ENCODE assay signal across 8 mouse cellular contexts in genomic region chr15:78527973-78528372, GRCm38 (mm10). TPM values are rescaled to one million over a fixed set of nuclear protein-coding genes. Genes with fewer than 3 reads are reported as not detected.
DNase-seq lines count a peak whose midpoint lies in the region; ATAC-seq and TF ChIP-seq lines count a peak whose summit lies in the region.

No protein-coding gene starts in this region.

- H3K4me3 ChIP-seq in liver, postnatal 0 days (ENCODE audit: low read depth, low read length) = no peak overlapping the region
- 0 out of 4 replicates have a peak overlapping the region, but pooled peaks of 1 of the 2 experiments have one; percentile 19 for H3K4me3 ChIP-seq in MEL (ENCODE audit: control insufficient read depth in 1 of 2, insufficient read depth in 1 of 2, low read depth in 2 of 2, low read length in 2 of 2)
- no peak overlapping the region for H3K4me3 ChIP-seq in kidney, postnatal 0 days (replicated peaks; ENCODE audit: low read depth, low read length)

- no peak for TF ChIP-seq POLR2A in MEL (IDR thresholded peaks at IDR 0.05; ENCODE audit: control insufficient read depth in 1 of 2, insufficient read depth in 1 of 2, low read depth in 1 of 2, low read length in 2 of 2, poor library complexity in 1 of 2)

- no peak overlapping the region for H3K9ac ChIP-seq in liver, postnatal 0 days (replicated peaks)
- no peak overlapping the region for H3K9ac ChIP-seq in MEL (ENCODE audit: control insufficient read depth, low read depth, low read length, poor library complexity, severe bottlenecking)
- H3K9ac ChIP-seq in kidney, postnatal 0 days (ENCODE audit: low read depth, low read length) = no peak overlapping the region

- no peak for TF ChIP-seq RAD21 in MEL (IDR thresholded peaks at IDR 0.05; ENCODE audit: low read depth, low read length)

- DNase-seq in liver, postnatal 0 days = no peak
- DNase-seq in liver = no peak
- DNase-seq in MEL (ENCODE audit: low read depth, low spot score) = peak; percentile 58
- peak; percentile 65 to 80 for DNase-seq in heart, adult 9 months (ENCODE audit: low spot score in 2 of 2)
- no peak for DNase-seq in kidney, postnatal 0 days (ENCODE audit: low spot score)
- DNase-seq in naive thymus-derived CD4-positive, alpha-beta T cell, adult 2 months (ENCODE audit: low read depth) = peak; percentile 74
- no peak for DNase-seq in embryo, embryonic 10 days (ENCODE audit: low spot score)

- peaks cover 22% of the 10 kb centered on the region for H3K4me1 ChIP-seq in liver, postnatal 0 days (ENCODE audit: insufficient read depth)
- no peaks in the 10 kb centered on the region; a peak in 1 of 4 replicates for H3K4me1 ChIP-seq in MEL (ENCODE audit: control insufficient read depth in 1 of 2, insufficient read depth in 2 of 2, low read length in 2 of 2)
- H3K4me1 ChIP-seq in kidney, postnatal 0 days (replicated peaks; ENCODE audit: insufficient read depth, low read length) = peaks cover 30% of the 10 kb centered on the region

- no peaks in the 10 kb centered on the region for H3K36me3 ChIP-seq in liver, postnatal 0 days (replicated peaks; ENCODE audit: insufficient read depth, low read length)
- peaks cover 0 to 3% of the 10 kb centered on the region in 2 experiments; a peak in 1 of 4 replicates for H3K36me3 ChIP-seq in MEL (ENCODE audit: control insufficient read depth in 1 of 2, insufficient read depth in 2 of 2, low read length in 2 of 2)
- no peaks in the 10 kb centered on the region for H3K36me3 ChIP-seq in kidney, postnatal 0 days (ENCODE audit: insufficient read depth, low read length)

- no peaks in the 10 kb centered on the region for H3K79me2 ChIP-seq in MEL (ENCODE audit: control insufficient read depth, insufficient read depth, low read length, poor library complexity)

- H3K27ac ChIP-seq in liver, postnatal 0 days (ENCODE audit: low read depth) = no peak overlapping the region
- H3K27ac ChIP-seq in MEL (ENCODE audit: control insufficient read depth, low read depth, low read length) = no peak overlapping the region
- no peak overlapping the region for H3K27ac ChIP-seq in kidney, postnatal 0 days

- no peak for TF ChIP-seq CTCF in liver, postnatal 0 days (IDR thresholded peaks at IDR 0.05; ENCODE audit: low read depth)
- TF ChIP-seq CTCF in MEL (IDR thresholded peaks at IDR 0.05 in 2 of 3, conservative IDR thresholded peaks at IDR 0.05 in 1 of 3; ENCODE audit: control insufficient read depth in 1 of 3, insufficient read depth in 1 of 3, low read depth in 2 of 3, low read length in 3 of 3, poor library complexity in 1 of 3, severe bottlenecking in 1 of 3) = no peak
- TF ChIP-seq CTCF in kidney, postnatal 0 days (IDR thresholded peaks at IDR 0.05; ENCODE audit: low read depth) = no peak

- ATAC-seq in liver, postnatal 0 days = no peak
- no peak for ATAC-seq in kidney, postnatal 0 days (replicated peaks; ENCODE audit: low FRiP score, low read depth)
- no peak for ATAC-seq in megakaryocyte progenitor cell, adult 5-6 weeks (replicated peaks; ENCODE audit: poor library complexity)

- no peaks in the 10 kb centered on the region for H3K27me3 ChIP-seq in liver, postnatal 0 days (ENCODE audit: insufficient read depth, low read length)
- H3K27me3 ChIP-seq in MEL (ENCODE audit: control insufficient read depth in 1 of 2, insufficient read depth in 2 of 2, low read length in 2 of 2) = peaks cover 1 to 2% of the 10 kb centered on the region in 2 experiments; a peak in 2 of 4 replicates
- no peaks in the 10 kb centered on the region for H3K27me3 ChIP-seq in kidney, postnatal 0 days (ENCODE audit: insufficient read depth, low read length)

- 46% methylated on average over 7 of the region's 7 CpGs for WGBS in liver, postnatal 0 days (ENCODE audit: insufficient replicate concordance)
- WGBS in kidney, postnatal 0 days = 61% methylated on average over 7 of the region's 7 CpGs

- TF ChIP-seq EP300 in liver, postnatal 0 days (IDR thresholded peaks at IDR 0.05; ENCODE audit: low read depth) = no peak
- no peak for TF ChIP-seq EP300 in MEL (IDR thresholded peaks at IDR 0.05; ENCODE audit: low read depth in 1 of 2, low read length in 2 of 2)

- H3K9me3 ChIP-seq in liver, postnatal 0 days (ENCODE audit: low read length) = no peaks in the 10 kb centered on the region
- no peaks in the 10 kb centered on the region for H3K9me3 ChIP-seq in MEL (replicated peaks; ENCODE audit: insufficient read depth, low read length)
- no peaks in the 10 kb centered on the region for H3K9me3 ChIP-seq in kidney, postnatal 0 days (replicated peaks; ENCODE audit: low read length)

- peak overlapping the region; percentile 68; the same call in 1 of the 2 replicates for H3K4me2 ChIP-seq in liver, postnatal 0 days (ENCODE audit: low read depth, low read length)
- peak overlapping the region; percentile 11; the same call in 1 of the 2 replicates for H3K4me2 ChIP-seq in kidney, postnatal 0 days (ENCODE audit: low read length)

TF ChIP-seq in MEL, 35 proteins besides CTCF, POLR2A, EP300 and RAD21:
- TF ChIP-seq JUND (IDR thresholded peaks at IDR 0.05; ENCODE audit: low read depth, low read length) = no peak
- TF ChIP-seq MAX (IDR thresholded peaks at IDR 0.05; ENCODE audit: low read length) = no peak
- TF ChIP-seq MYC (IDR thresholded peaks at IDR 0.05; ENCODE audit: low read depth, low read length) = no peak
- no peak for TF ChIP-seq ZKSCAN1 (IDR thresholded peaks at IDR 0.05; ENCODE audit: low read depth, low read length)
- TF ChIP-seq GABPA (IDR thresholded peaks at IDR 0.05; ENCODE audit: low read depth, low read length) = no peak
- no peak for TF ChIP-seq MEF2A (IDR thresholded peaks at IDR 0.05; ENCODE audit: extremely low read depth, insufficient replicate concordance, low read depth, low read length, poor library complexity, severe bottlenecking)
- no peak for TF ChIP-seq MXI1 (IDR thresholded peaks at IDR 0.05; ENCODE audit: low read depth, low read length)
- TF ChIP-seq SIN3A (IDR thresholded peaks at IDR 0.05; ENCODE audit: low read length) = no peak
- no peak for TF ChIP-seq TBP (IDR thresholded peaks at IDR 0.05; ENCODE audit: low read depth, low read length)
- TF ChIP-seq HCFC1 (IDR thresholded peaks at IDR 0.05; ENCODE audit: low read depth, low read length) = no peak
- TF ChIP-seq RCOR1 (IDR thresholded peaks at IDR 0.05; ENCODE audit: low read depth, low read length) = no peak
- no peak for TF ChIP-seq E2F4 (IDR thresholded peaks at IDR 0.05; ENCODE audit: borderline replicate concordance, low read depth, low read length)
- no peak for TF ChIP-seq UBTF (IDR thresholded peaks at IDR 0.05; ENCODE audit: borderline replicate concordance, insufficient read depth, low read depth, low read length)
- TF ChIP-seq ELF1 (IDR thresholded peaks at IDR 0.05; ENCODE audit: low read depth, low read length) = no peak
- no peak for TF ChIP-seq SMC3 (IDR thresholded peaks at IDR 0.05; ENCODE audit: low read depth, low read length)

RNA-seq across cellular contexts. Expression of gene C1qtnf6, which starts 3.2 kb away (rescaled TPM):
- 4.3 and 4.4 TPM in 2 replicates for polyA plus RNA-seq in liver, postnatal 0 days (2015; fragmentation: Nextera tagmentation; extraction: Ambion mirVana)
- total RNA-seq in MEL (2012; rRNA removed) = 0.15 and 0.20 TPM in 2 replicates
- 1 to 10 TPM in 1 of 2 experiments, not detected in 1; 1.3 TPM for polyA plus RNA-seq in MEL (2012; ENCODE audit: insufficient read depth in 1 of 2, insufficient read length in 2 of 2, low read depth in 1 of 2, low replicate concordance in 2 of 2, missing spikeins in 1 of 2)
- polyA plus RNA-seq in kidney, postnatal 0 days (2015; fragmentation: Nextera tagmentation; extraction: Ambion mirVana) = 28.2 and 28.4 TPM in 2 replicates
- total RNA-seq in megakaryocyte progenitor cell, adult 5-6 weeks (2015) = 4.8 and 5.3 TPM in 2 replicates
- total RNA-seq in megakaryocyte progenitor cell, adult 5-6 weeks (2017) = 0.30 and 0.46 TPM in 2 replicates

RNA-seq across cellular contexts. Expression of gene Sstr3, which starts 16.5 kb away (rescaled TPM):
- not detected in 2 replicates for polyA plus RNA-seq in liver, postnatal 0 days (2015; fragmentation: Nextera tagmentation; extraction: Ambion mirVana)
- not detected in 2 replicates for total RNA-seq in MEL (2012; rRNA removed)
- polyA plus RNA-seq in MEL (2012; ENCODE audit: insufficient read depth in 1 of 2, insufficient read length in 2 of 2, low read depth in 1 of 2, low replicate concordance in 2 of 2, missing spikeins in 1 of 2) = not detected
- polyA plus RNA-seq in kidney, postnatal 0 days (2015; fragmentation: Nextera tagmentation; extraction: Ambion mirVana) = 0.17 and 0.28 TPM in 2 replicates
- total RNA-seq in megakaryocyte progenitor cell, adult 5-6 weeks (2015) = not detected in 2 replicates
- not detected in 2 replicates for total RNA-seq in megakaryocyte progenitor cell, adult 5-6 weeks (2017)

RNA-seq across cellular contexts. Expression of gene Il2rb, which starts 32.9 kb away (rescaled TPM):
- polyA plus RNA-seq in liver, postnatal 0 days (2015; fragmentation: Nextera tagmentation; extraction: Ambion mirVana) = 2.0 and 2.1 TPM in 2 replicates
- 0.04 TPM in 1 of 2 replicates, not detected in the other for total RNA-seq in MEL (2012; rRNA removed)
- not detected for polyA plus RNA-seq in MEL (2012; ENCODE audit: insufficient read depth in 1 of 2, insufficient read length in 2 of 2, low read depth in 1 of 2, low replicate concordance in 2 of 2, missing spikeins in 1 of 2)
- polyA plus RNA-seq in kidney, postnatal 0 days (2015; fragmentation: Nextera tagmentation; extraction: Ambion mirVana) = 0.55 and 1.1 TPM in 2 replicates
- 0.54 TPM in 2 replicates for total RNA-seq in megakaryocyte progenitor cell, adult 5-6 weeks (2015)
- total RNA-seq in megakaryocyte progenitor cell, adult 5-6 weeks (2017) = 0.04 and 0.10 TPM in 2 replicates

RNA-seq across cellular contexts. Expression of gene Rac2, which starts 44.6 kb away (rescaled TPM):
- polyA plus RNA-seq in liver, postnatal 0 days (2015; fragmentation: Nextera tagmentation; extraction: Ambion mirVana) = 120 and 127 TPM in 2 replicates
- total RNA-seq in MEL (2012; rRNA removed) = 257 and 268 TPM in 2 replicates
- 100 to 1,000 TPM; 772 to 881 TPM for polyA plus RNA-seq in MEL (2012; ENCODE audit: insufficient read depth in 1 of 2, insufficient read length in 2 of 2, low read depth in 1 of 2, low replicate concordance in 2 of 2, missing spikeins in 1 of 2)
- polyA plus RNA-seq in kidney, postnatal 0 days (2015; fragmentation: Nextera tagmentation; extraction: Ambion mirVana) = 7.0 and 8.8 TPM in 2 replicates
- total RNA-seq in megakaryocyte progenitor cell, adult 5-6 weeks (2015) = 402 and 432 TPM in 2 replicates
- 164 and 243 TPM in 2 replicates for total RNA-seq in megakaryocyte progenitor cell, adult 5-6 weeks (2017)

RNA-seq across cellular contexts. Expression of gene Tmprss6, which starts 59.5 kb away (rescaled TPM):
- 73.4 and 80.3 TPM in 2 replicates for polyA plus RNA-seq in liver, postnatal 0 days (2015; fragmentation: Nextera tagmentation; extraction: Ambion mirVana)
- 0.12 and 0.33 TPM in 2 replicates for total RNA-seq in MEL (2012; rRNA removed)
- under 1 TPM in 1 of 2 experiments, not detected in 1; 0.11 TPM for polyA plus RNA-seq in MEL (2012; ENCODE audit: insufficient read depth in 1 of 2, insufficient read length in 2 of 2, low read depth in 1 of 2, low replicate concordance in 2 of 2, missing spikeins in 1 of 2)
- 0.10 and 0.24 TPM in 2 replicates for polyA plus RNA-seq in kidney, postnatal 0 days (2015; fragmentation: Nextera tagmentation; extraction: Ambion mirVana)
- not detected in 2 replicates for total RNA-seq in megakaryocyte progenitor cell, adult 5-6 weeks (2015)
- total RNA-seq in megakaryocyte progenitor cell, adult 5-6 weeks (2017) = not detected in 2 replicates

Comparison
In these comparisons a context has a peak if more than half of its experiments do, and no peak if none do; other contexts are left out.
1. DNase-seq: peak in MEL (single experiment), heart, adult 9 months (2 of 2) and naive thymus-derived CD4-positive, alpha-beta T cell, adult 2 months (single experiment); none in liver, postnatal 0 days (single experiment), liver (single experiment), kidney, postnatal 0 days (single experiment) and embryo, embryonic 10 days (single experiment).